19 mouse cellular contexts compared by ENCODE assay signal in genomic region chr2:34181600-34181999, GRCm38 (mm10).
"Had no signal": no experiment of that assay in that cellular context is flagged by ENCODE, and none has a peak within 500 bp of the region (broad histone marks: within the 10 kb centered on the region; RNA-seq: fewer than 3 reads in every experiment).

No protein-coding gene starts in this region.

- H3K36me3 ChIP-seq: liver, embryonic 15.5 days had no signal

- H3K27ac ChIP-seq: layer of hippocampus, adult 2 months; limb, embryonic 10.5 days; limb, embryonic 13.5 days; liver, embryonic 12.5 days; liver, embryonic 15.5 days; lung, embryonic 15.5 days had no signal

- H3K9me3 ChIP-seq: limb, embryonic 10.5 days; limb, embryonic 13.5 days; liver, embryonic 12.5 days; liver, embryonic 15.5 days; lung, embryonic 15.5 days; megakaryocyte, embryonic 14.5 days had no signal

- ATAC-seq: intestine, embryonic 16.5 days; liver, embryonic 12.5 days had no signal

- H3K4me2 ChIP-seq: limb, embryonic 13.5 days; liver, embryonic 12.5 days; liver, embryonic 15.5 days; lung, embryonic 15.5 days had no signal

- H3K4me1 ChIP-seq: liver, embryonic 12.5 days; liver, embryonic 15.5 days; lung, embryonic 15.5 days; megakaryocyte, embryonic 14.5 days had no signal

- H3K9ac ChIP-seq: limb, embryonic 13.5 days; liver, embryonic 12.5 days; liver, embryonic 15.5 days; lung, embryonic 15.5 days had no signal

- H3K4me3 ChIP-seq: layer of hippocampus, adult 2 months; limb, embryonic 10.5 days; limb, embryonic 13.5 days; liver, embryonic 12.5 days; liver, embryonic 15.5 days; lung, embryonic 15.5 days; megakaryocyte, embryonic 14.5 days had no signal

- DNase-seq: kidney, adult 18-20 months; kidney, adult 9 months; kidney, postnatal 14 days; layer of hippocampus, adult 9-11 months; liver; lung, adult 18-20 months; lung, postnatal 10 days; lung, postnatal 36 days; retina, postnatal 1 day; thymus, adult 18-20 months; thymus, postnatal 36 days had no signal

- H3K27me3 ChIP-seq: limb, embryonic 13.5 days; liver, embryonic 12.5 days; liver, embryonic 15.5 days; lung, embryonic 15.5 days had no signal
